Mouse (Mus musculus) ES-E14 (cell line): Measurements from ENCODE around the gene Sept9.

Source experiments
- HCFC1 ChIP-seq: IDR thresholded peaks from 2 replicates; pipeline ENCODE4 v1.6.1; 2012; ENCODE audit warnings: low read length, inconsistent platforms, borderline replicate concordance; ENCODE audit not compliant: insufficient read depth
- MAFK ChIP-seq: IDR thresholded peaks from 2 replicates; pipeline ENCODE4 v1.6.1; 2014; ENCODE audit warnings: mild to moderate bottlenecking, low read depth, low read length, inconsistent platforms; ENCODE audit not compliant: insufficient read depth
- ZNF384 ChIP-seq: IDR thresholded peaks from 2 replicates; pipeline ENCODE4 v1.6.1; 2012; ENCODE audit warnings: low read depth, low read length, inconsistent platforms

DNA sequence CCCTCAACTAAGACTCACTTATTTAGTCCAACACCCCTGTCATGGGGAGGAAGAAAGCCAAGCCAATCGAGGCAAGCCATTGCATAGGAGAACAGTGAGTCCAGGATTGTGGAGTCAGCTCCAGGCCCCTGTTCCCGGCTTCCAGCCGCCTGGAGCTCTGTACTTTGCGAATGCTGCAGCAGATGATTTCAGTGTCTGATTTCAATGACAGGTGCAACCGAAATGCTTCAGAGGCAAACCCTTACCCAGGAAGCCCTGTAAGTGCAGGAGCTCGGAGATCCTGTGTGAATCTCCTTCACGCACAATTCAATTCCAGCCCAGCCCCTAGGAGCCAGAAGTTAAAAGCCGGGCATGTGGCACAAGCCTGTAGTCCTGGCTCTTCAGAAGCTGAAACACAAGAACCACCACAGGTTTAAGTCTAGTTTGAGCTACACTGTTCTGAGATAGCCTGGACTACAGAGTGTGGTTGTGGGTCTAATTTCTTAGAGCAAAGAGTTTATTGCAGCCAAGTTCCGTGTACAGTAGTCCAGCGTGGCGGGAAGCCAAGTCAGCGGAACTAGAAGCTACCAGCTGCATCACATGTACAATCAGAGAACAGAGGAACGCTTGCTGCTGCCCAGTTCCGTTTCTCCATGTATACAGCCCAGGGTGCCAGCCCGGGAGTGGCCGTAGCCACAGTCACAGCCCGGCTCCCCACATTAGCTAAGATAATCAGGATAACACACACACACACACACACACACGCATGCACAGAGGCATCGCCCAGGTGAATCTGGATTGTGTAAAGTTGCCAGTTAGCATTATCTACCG lies 31.0 kb upstream of the Sept9 start:
- TF ChIP-seq ZNF384 (no peak), HCFC1 (no peak), MAFK (no peak)
